Mouse (Mus musculus) intestine, postnatal 0 days (tissue): ENCODE measurements at regions not wholly inside any gene's neighbourhood (a gene's known extent, or its start where the extent isn't known, plus 50 kb on each side); places are given as distances from the start of the nearest gene placed in this dataset.
A peak's percentile ranks its signal among the peaks of the same experiment; 100 is the strongest.

ENCODE experiments used
- ATAC-seq: fragments of 200-750 bp; cut with Nextera tagmentation; 2 replicates; pipeline ENCODE4 v1.8.0; 2017; ENCODE audit warnings: mild to moderate bottlenecking, moderate TSS enrichment, moderate library complexity
- H3K27ac ChIP-seq: fragments of 300-500 bp; sonication (generic); 2 replicates; pipeline ENCODE4 v1.5.1; 2014; ENCODE audit warnings: mild to moderate bottlenecking, low read depth, low read length, moderate library complexity
- H3K27me3 ChIP-seq: fragments of 300-500 bp; sonication (generic); replicated peaks from 2 replicates; pipeline ENCODE4 v1.6.1; 2014; ENCODE audit warnings: low read length, mixed read lengths; ENCODE audit not compliant: control insufficient read depth, insufficient read depth
- H3K36me3 ChIP-seq: fragments of 300-500 bp; sonication (generic); 2 replicates; pipeline ENCODE4 v1.6.1; 2014; ENCODE audit warnings: mild to moderate bottlenecking, moderate library complexity; ENCODE audit not compliant: control insufficient read depth, insufficient read depth
- H3K4me1 ChIP-seq: fragments of 300-500 bp; sonication (generic); replicated peaks from 2 replicates; pipeline ENCODE4 v1.6.1; 2014; ENCODE audit warnings: antibody characterized with exemption, low read length, mixed read lengths; ENCODE audit not compliant: control insufficient read depth, insufficient read depth
- H3K4me2 ChIP-seq: fragments of 300-500 bp; sonication (generic); replicated peaks from 2 replicates; pipeline ENCODE4 v1.6.1; 2014; ENCODE audit warnings: low read depth, mild to moderate bottlenecking, moderate library complexity
- H3K4me3 ChIP-seq: fragments of 300-500 bp; sonication (generic); 2 replicates; pipeline ENCODE4 v1.5.1; 2014; ENCODE audit warnings: low read depth, low read length
- H3K9ac ChIP-seq: fragments of 300-500 bp; sonication (generic); 2 replicates; pipeline ENCODE4 v1.6.1; 2014; ENCODE audit warnings: mild to moderate bottlenecking, low read depth, low read length
- H3K9me3 ChIP-seq: fragments of 300-500 bp; sonication (generic); 2 replicates; pipeline ENCODE4 v1.6.1; 2016; ENCODE audit warnings: mixed run types; ENCODE audit not compliant: control insufficient read depth
- CTCF ChIP-seq: sonication (generic); IDR thresholded peaks from 2 replicates; pipeline ENCODE4 v1.5.1; 2016; ENCODE audit warnings: low read depth, mild to moderate bottlenecking, control low read depth, antibody characterized with exemption, moderate library complexity
- WGBS: fragments of 180-500 bp; shearing (Covaris S2); extraction: QIAGEN DNeasy Blood & Tissue Kit; methylation state at CpG from one replicate; pipeline ENCODE4 v1.1.7; 2014; 5-methylcytosine and 5-hydroxymethylcytosine counted together

DNA sequence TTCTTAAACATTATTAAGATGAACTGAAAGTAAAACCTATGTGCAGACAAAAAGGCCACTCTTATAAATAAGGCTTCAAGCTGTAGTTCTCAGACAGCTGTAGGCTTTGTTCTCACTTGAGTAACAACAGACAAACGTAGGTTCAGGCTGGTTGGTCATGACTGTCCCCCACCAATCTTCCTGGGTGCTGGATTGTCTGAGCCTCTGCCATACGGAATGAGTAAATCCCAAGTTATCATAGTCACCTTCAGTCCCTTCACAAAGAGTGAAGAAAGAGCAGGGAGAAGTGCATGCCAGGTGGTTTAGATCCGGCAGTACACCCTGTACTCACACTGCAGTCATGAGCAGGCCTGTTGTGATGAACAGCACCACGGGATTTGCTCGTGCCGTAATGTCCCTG lies 69.0 kb upstream of the Fndc3a start:
- Histone ChIP-seq H3K27me3 (no peaks in the 10 kb centered on the region), H3K4me1 (no peaks in the 10 kb centered on the region), H3K4me2 (no peak overlapping the region), H3K4me3 (no peak overlapping the region), H3K9me3 (no peaks in the 10 kb centered on the region), H3K27ac (no peak overlapping the region), H3K9ac (no peak overlapping the region), H3K36me3 (no peaks in the 10 kb centered on the region)
- TF ChIP-seq CTCF: no peak
- no peak for ATAC-seq
- 76% methylated on average over 6 of the region's 6 CpGs for WGBS

GRCm38 (mm10) chr14:72777927-72778560 lies 68.2 kb upstream of the Fndc3a start:
- Histone ChIP-seq H3K9me3 (no peaks in the 10 kb centered on the region), H3K4me2 (no peak overlapping the region), H3K4me3 (no peak overlapping the region), H3K9ac (no peak overlapping the region), H3K36me3 (no peaks in the 10 kb centered on the region), H3K27ac (no peak overlapping the region), H3K27me3 (no peaks in the 10 kb centered on the region), H3K4me1 (no peaks in the 10 kb centered on the region)
- ATAC-seq: peak; percentile 38; the same call in 1 of the 2 replicates
- no peak for TF ChIP-seq CTCF
- WGBS: 64% methylated on average over 6 of the region's 6 CpGs

DNA sequence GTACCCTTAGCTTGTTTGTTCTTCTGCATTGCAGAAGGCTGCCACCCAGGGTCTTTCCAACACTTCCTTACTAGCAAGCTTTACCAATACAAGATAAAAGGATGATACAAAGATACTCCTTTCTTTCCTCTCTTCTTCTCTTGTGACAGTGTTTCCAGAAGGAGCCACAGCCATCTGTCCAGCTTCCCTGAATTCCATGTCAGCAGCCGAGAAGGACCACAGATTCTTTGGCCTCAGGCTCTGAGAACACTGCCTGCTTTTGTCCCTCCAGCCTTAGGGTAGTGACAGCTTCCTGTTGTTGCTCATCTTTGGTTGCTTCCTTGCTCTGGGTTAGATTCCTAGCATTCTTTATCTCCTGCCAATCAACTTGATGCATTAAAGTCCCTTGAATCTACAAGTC lies 60.4 kb upstream of the Fndc3a start:
- Histone ChIP-seq H3K9me3 (no peaks in the 10 kb centered on the region), H3K4me3 (no peak overlapping the region), H3K4me2 (no peak overlapping the region), H3K4me1 (no peaks in the 10 kb centered on the region), H3K9ac (no peak overlapping the region), H3K27me3 (no peaks in the 10 kb centered on the region), H3K36me3 (no peaks in the 10 kb centered on the region), H3K27ac (no peak overlapping the region)
- no peak for TF ChIP-seq CTCF
- 43% methylated on average over 1 of the region's 1 CpGs for WGBS
- ATAC-seq: no peak

GRCm38 (mm10) chr14:72760123-72760522 lies 50.3 kb upstream of the Fndc3a start:
- Histone ChIP-seq H3K4me2 (no peak overlapping the region), H3K9ac (no peak overlapping the region), H3K27me3 (no peaks in the 10 kb centered on the region), H3K9me3 (no peaks in the 10 kb centered on the region), H3K36me3 (no peaks in the 10 kb centered on the region), H3K27ac (no peak overlapping the region), H3K4me1 (no peaks in the 10 kb centered on the region), H3K4me3 (no peak overlapping the region)
- no peak for ATAC-seq
- no peak for TF ChIP-seq CTCF
